Mouse (Mus musculus) adrenal gland, adult (tissue): ENCODE data around the gene Arhgap5.

Experiments used
- DNase-seq, 2 experiments: peaks; one replicate each; pipeline ENCODE4 v3.0.0; 2022 to 2023; ENCODE audit warnings: low spot score in 1 of 2; ENCODE audit not compliant: inconsistent age in 2 of 2

Arhgap5 gene

DNA sequence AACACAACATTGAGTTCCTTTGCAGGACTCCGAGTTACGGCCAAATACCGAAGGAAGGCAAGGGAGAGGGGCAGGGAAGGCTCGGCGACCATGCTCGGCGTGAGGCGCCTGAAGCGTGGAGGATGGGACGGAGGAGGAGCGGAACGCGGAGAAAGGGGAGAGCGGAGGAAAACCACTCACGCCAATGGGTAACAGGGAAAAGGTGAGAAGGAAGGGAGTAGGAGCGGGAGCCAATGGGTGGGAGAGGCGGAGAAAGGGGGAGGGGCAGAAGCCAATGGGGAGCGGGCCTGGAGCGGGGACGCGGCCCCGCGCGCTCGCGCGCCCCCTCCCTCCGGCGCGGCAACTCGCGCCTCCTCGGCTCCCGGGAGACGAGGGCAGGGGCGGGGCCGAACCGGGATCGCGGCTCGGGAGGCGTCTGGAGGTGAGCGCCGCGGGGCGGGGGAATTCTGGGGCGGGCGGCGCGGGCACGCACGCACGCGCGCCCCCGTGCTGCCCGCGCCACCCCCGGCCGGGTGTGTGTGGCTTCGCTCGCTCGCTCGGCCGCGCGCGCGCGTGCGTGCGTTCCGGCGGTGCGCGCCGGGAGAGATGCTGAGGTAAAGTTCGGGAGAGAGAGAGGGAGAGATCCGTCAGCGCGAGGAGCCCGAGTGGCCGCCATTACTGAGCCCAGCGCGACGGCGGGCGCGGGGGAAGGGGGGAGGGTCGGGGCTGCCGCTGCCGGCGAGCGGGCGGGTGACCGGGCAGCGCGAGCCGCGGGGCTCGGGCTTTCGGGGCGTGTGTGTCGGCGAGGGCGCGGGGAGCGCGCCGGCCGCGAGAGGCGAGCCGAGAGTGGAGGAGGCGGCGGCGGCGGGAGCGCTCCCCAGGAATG, at the start of gene Arhgap5:
TSS of gene Arhgap5 (plus strand) at position 517 of the 865 bp plus-strand sequence.
- DNase-seq = peak; percentile 96 to 98

GRCm38 (mm10) chr12:52464593-52464992, 39.2 kb upstream of the Arhgap5 start:
- DNase-seq = peak; percentile 85 to 89

- DNase-seq = no peak
Observed at GRCm38 (mm10) chr12:52471621-52472020, 32.2 kb upstream of the Arhgap5 start.

- DNase-seq = no peak
Observed at GRCm38 (mm10) chr12:52473988-52474968, 29.5 kb upstream of the Arhgap5 start.

DNA sequence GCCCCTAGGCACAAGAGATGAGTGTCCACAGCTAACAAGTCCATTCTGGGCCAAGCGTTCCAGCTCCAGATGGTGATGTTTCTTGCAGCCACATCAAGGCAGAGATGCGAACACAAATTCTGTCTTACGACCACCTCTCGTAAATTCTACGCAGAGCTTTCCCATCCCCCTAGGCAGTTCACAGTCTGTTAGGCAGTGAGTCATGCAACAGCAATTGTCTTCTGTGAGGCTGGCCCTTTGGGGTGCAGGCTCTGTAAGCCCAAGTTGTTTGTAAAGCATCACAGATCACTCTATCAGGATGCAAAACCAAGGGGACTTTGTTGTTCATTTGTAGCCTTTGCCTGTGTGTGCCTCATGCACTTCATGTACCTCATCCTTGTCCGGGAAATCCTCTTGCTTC, 27.7 kb upstream of the Arhgap5 start:
- no peak for DNase-seq

DNA sequence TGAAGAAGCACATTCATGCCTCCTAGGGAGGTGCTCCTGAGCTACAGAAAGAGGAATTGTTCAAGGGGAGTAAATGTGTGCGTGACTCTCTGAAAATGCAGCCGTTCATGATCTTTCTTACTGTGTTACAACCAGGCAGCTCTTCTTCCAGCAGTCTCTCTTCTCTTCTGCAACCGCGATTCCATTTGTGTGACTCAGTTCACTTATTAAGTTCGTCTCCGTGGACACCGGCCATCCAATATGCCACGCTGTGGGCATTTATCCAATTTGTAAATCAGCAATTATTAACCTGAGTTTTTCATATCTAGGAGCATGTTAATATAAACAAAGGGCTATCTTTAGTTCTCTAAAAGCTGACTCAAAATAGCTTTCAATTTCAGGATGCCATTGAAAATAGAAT, 25.2 kb upstream of the Arhgap5 start:
- peak in 1 of 2 experiments; percentile 33 for DNase-seq

GRCm38 (mm10) chr12:52479323-52479722, 24.4 kb upstream of the Arhgap5 start:
- no peak for DNase-seq

DNA sequence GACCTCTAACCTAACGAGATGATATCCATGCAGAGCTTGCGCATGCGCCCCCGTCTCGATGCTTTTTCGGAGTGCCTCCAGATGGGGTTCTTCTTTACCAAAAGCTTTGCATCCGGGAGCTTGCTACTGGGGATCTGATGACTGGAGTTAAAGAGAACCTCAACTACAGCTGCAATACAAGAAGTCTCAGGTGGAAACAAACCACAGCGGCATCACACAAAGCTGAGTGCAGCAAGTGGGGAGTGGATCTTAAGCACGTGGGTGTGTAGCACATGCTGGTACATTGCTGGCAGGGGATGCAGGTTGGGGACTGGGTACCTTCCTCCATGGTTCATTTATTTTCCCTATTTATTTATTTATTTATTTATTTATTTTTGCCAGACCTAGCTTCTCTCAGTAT, 22.9 kb upstream of the Arhgap5 start:
- DNase-seq = no peak

GRCm38 (mm10) chr12:52481969-52482550, 21.7 kb upstream of the Arhgap5 start:
- no peak for DNase-seq

DNA sequence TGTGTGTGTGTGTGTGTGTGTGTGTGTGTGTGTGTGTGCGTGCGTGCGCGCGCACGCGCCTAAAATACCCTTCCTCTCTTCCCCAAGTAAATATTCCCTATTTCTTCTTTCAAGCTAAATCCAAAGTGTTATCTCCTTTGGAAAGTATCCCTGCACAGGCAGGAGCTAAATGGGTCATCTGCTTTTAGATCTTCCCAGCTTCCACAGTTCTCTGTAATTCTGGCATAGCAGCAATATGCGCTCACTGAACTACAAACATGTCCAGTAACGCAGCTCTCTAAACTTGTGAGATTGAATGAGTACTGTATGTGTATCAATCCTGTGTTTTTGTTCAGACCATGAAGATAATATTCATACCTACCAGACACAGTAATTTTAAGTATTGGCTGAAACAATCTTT, 20.6 kb upstream of the Arhgap5 start:
- DNase-seq = no peak

DNA sequence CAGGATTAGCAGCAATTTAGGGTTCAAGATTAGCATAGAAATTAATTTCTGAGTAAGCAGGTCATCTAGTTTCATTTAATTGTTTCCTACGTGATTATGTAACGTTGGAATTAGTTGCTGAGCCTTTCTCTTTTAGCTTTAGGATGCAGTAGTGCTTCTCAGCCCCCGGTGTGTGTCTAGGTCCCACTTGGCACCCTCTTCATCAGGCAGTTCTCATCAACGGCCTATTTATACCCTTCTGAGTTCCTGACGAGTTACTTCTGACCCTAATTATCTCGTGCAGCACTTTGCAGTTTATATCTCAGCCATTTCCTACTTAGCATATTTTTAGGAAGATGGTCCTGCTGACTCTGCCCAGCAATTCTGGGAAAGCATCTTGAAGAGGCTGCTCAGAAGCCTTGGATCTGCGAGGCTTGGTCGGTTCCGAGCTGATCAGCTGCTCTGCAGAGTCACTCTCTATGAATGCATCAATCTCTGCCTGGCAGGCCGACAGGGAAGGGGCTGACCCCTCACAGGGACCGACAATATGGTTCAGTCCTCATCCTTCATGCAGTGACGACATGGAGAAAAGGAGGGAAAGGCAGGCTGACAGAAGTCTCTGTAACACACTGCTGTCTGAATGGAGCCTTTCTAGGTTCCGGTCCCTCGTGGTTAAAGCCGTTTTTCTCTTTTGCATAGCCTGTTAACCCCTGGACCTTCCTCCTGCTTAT, 15.4 kb upstream of the Arhgap5 start:
- no peak for DNase-seq

DNA sequence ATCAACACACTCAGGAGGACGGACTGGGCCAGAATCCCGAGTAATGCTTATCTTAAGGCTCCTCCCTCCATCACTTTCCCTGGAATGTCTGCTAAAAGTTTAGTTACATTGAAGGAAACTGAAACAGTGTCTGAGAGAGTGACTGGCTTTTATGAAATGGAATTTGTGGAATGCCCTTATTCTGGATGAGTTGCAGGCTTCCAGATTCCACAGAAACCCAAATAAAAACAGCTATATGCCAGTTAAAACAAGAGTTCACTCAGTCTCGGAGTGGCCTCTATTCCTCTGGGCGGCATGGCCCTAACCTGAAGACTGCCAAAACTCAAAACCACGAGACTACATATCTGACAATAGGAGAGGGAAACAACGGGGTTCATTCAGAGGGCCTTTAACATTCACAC, 10.5 kb upstream of the Arhgap5 start:
- no peak for DNase-seq

DNA sequence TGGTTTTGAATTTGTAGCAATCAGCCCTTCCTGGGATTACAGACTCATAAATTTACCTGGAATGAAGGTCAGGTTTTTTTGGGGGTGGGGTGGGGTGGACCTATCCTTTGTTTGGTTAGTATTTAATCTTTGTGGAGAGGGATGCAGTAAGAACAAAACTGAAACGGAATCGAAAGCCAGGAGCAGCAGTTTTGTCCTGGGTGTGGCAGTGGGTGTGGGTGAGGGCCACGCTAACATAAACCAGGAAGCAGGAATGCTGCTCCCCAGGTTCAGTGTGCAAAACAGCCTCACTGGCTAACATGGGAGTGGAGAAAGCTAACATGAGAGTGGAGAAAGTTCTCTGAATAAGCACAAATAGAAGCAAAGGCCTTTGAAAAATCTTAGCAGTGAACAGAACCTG, 6.6 kb upstream of the Arhgap5 start:
- DNase-seq = no peak

- peak in 1 of 2 experiments; percentile 74 for DNase-seq
Observed at GRCm38 (mm10) chr12:52500915-52501833, 2.6 kb upstream of the Arhgap5 start.

GRCm38 (mm10) chr12:52502161-52502560, 1.6 kb upstream of the Arhgap5 start:
- DNase-seq = no peak

- DNase-seq = no peak
Observed at GRCm38 (mm10) chr12:52503131-52503455, 679 bp upstream of the Arhgap5 start.

GRCm38 (mm10) chr12:52504331-52505181, 784 bp downstream of the Arhgap5 start:
- DNase-seq = peak; percentile 67 to 91

- no peak for DNase-seq
Observed at GRCm38 (mm10) chr12:52524699-52525098, 20.9 kb downstream of the Arhgap5 start.

DNA sequence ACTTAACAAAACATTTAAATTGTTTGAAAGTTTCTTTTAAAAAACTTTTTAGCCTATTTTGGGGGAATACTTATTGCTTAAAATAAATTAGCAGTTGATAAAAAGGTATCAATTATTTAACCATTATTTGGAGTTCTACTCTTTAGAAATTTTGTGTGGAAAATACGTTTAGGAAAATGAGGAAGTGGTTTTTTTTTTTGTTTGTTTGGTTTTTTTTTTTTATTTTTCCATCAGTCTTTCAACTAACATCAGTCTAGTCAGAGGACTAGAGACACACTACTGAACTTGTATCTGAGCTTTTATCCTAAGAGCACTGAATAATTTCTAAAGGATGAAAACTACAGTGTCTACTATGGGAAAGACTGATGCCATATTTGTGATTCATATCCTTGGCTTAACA, 21.7 kb downstream of the Arhgap5 start:
- no peak for DNase-seq
